Mouse (Mus musculus) hindbrain, postnatal 0 days (tissue): ENCODE measurements around the gene Smc6. TPM values are rescaled to one million over a fixed set of nuclear protein-coding genes. Genes with fewer than 3 reads are reported as not detected.

ENCODE experiments used
- ATAC-seq: fragments of 200-750 bp; cut with Nextera tagmentation; 2 replicates; pipeline ENCODE4 v1.8.0; 2017; ENCODE audit warnings: mild to moderate bottlenecking, moderate TSS enrichment, moderate library complexity
- DNase-seq: peaks from one replicate; pipeline ENCODE4 v3.0.0-alpha.2; 2015; ENCODE audit warnings: low spot score
- H3K27ac ChIP-seq: fragments of 300-500 bp; sonication (generic); 2 replicates; pipeline ENCODE4 v1.5.1; 2014; ENCODE audit warnings: mild to moderate bottlenecking
- H3K27me3 ChIP-seq: fragments of 300-500 bp; sonication (generic); 2 replicates; pipeline ENCODE4 v1.6.1; 2014; ENCODE audit warnings: low read length, mixed read lengths; ENCODE audit not compliant: insufficient read depth
- H3K36me3 ChIP-seq: fragments of 300-500 bp; sonication (generic); 2 replicates; pipeline ENCODE4 v1.6.1; 2014; ENCODE audit warnings: low read length, mixed read lengths; ENCODE audit not compliant: insufficient read depth
- H3K4me1 ChIP-seq: fragments of 300-500 bp; sonication (generic); 2 replicates; pipeline ENCODE4 v1.6.1; 2014; ENCODE audit warnings: antibody characterized with exemption, low read length, mixed read lengths; ENCODE audit not compliant: insufficient read depth
- H3K4me2 ChIP-seq: fragments of 300-500 bp; sonication (generic); 2 replicates; pipeline ENCODE4 v1.6.1; 2014; ENCODE audit warnings: low read depth, mild to moderate bottlenecking, low read length, moderate library complexity, mixed read lengths
- H3K4me3 ChIP-seq: fragments of 300-500 bp; sonication (generic); 2 replicates; pipeline ENCODE4 v1.5.1; 2014; ENCODE audit warnings: low read length
- H3K9ac ChIP-seq: fragments of 300-500 bp; sonication (generic); replicated peaks from 2 replicates; pipeline ENCODE4 v1.6.1; 2014; ENCODE audit warnings: mild to moderate bottlenecking, low read length, moderate library complexity, mixed read lengths
- H3K9me3 ChIP-seq: fragments of 300-500 bp; sonication (generic); 2 replicates; pipeline ENCODE4 v1.6.1; 2016; ENCODE audit warnings: low read length, mixed read lengths
- CTCF ChIP-seq: IDR thresholded peaks from 2 replicates; pipeline ENCODE4 v1.5.1; 2016; ENCODE audit warnings: antibody characterized with exemption, control low read depth, low read depth
- WGBS: fragments of 180-500 bp; shearing (Covaris S2); extraction: QIAGEN DNeasy Blood & Tissue Kit; methylation state at CpG from one replicate; pipeline ENCODE4 v1.1.7; 2014; 5-methylcytosine and 5-hydroxymethylcytosine counted together
- microRNA-seq, 2 experiments: library from miRNA; unstranded; fragments of <30 nt; microRNA quantifications; one replicate each; pipeline ENCODE4; 2016
- polyA plus RNA-seq: library from polyadenylated mRNA; unstranded; fragments of >200 nt; fragmentation: Nextera tagmentation; extraction: Ambion mirVana; gene quantifications from 2 replicates; pipeline ENCODE4 v1.2.1, GENCODE M21; 2015
- total RNA-seq: library from RNA; depleted of rRNA; stranded (reverse); fragments of >200 nt; gene quantifications from 2 replicates; pipeline ENCODE4 v1.2.3, GENCODE M21; 2014; rRNA removed

Smc6 gene
- total and polyA plus RNA-seq, 2 experiments from 2014 or later = 22.1 to 115 TPM

- no peak for DNase-seq
- H3K9me3 ChIP-seq = no peaks in the 10 kb centered on the region
- no peaks in the 10 kb centered on the region for H3K36me3 ChIP-seq
- H3K9ac ChIP-seq = no peak overlapping the region
- no peaks in the 10 kb centered on the region for H3K27me3 ChIP-seq
- no peak for ATAC-seq
- no peak overlapping the region for H3K4me3 ChIP-seq
- 0% methylated on average over 1 of the region's 1 CpGs for WGBS
- no peaks in the 10 kb centered on the region for H3K4me1 ChIP-seq
- TF ChIP-seq CTCF = no peak
- no peak overlapping the region for H3K27ac ChIP-seq
- H3K4me2 ChIP-seq = no peak overlapping the region
Observed at GRCm38 (mm10) chr12:11348423-11348822, 82.7 kb downstream of the Smc6 start.

GRCm38 (mm10) chr12:11349870-11350269 is 84.2 kb downstream of the Smc6 start:
- Histone ChIP-seq H3K27ac (no peak overlapping the region), H3K27me3 (no peaks in the 10 kb centered on the region), H3K36me3 (no peaks in the 10 kb centered on the region), H3K4me3 (no peak overlapping the region), H3K9me3 (no peaks in the 10 kb centered on the region), H3K4me2 (no peak overlapping the region), H3K4me1 (no peaks in the 10 kb centered on the region), H3K9ac (no peak overlapping the region)
- TF ChIP-seq CTCF = no peak
- no peak for ATAC-seq
- DNase-seq = no peak
- WGBS = 60% methylated on average over 5 of the region's 5 CpGs

- 33% methylated on average over 5 of the region's 5 CpGs for WGBS
- H3K4me3 ChIP-seq = no peak overlapping the region
- H3K4me2 ChIP-seq = no peak overlapping the region
- no peaks in the 10 kb centered on the region for H3K36me3 ChIP-seq
- DNase-seq (peak; percentile 92), ATAC-seq (peak; percentile 71)
- no peaks in the 10 kb centered on the region for H3K9me3 ChIP-seq
- H3K27ac ChIP-seq = no peak overlapping the region
- H3K4me1 ChIP-seq = no peaks in the 10 kb centered on the region
- peak; percentile 89 for TF ChIP-seq CTCF
- no peak overlapping the region for H3K9ac ChIP-seq
- H3K27me3 ChIP-seq = no peaks in the 10 kb centered on the region
Observed at GRCm38 (mm10) chr12:11350895-11351294, 85.2 kb downstream of the Smc6 start.

- no peak for ATAC-seq
- Histone ChIP-seq H3K9ac (no peak overlapping the region), H3K4me3 (no peak overlapping the region), H3K36me3 (no peaks in the 10 kb centered on the region), H3K27ac (no peak overlapping the region), H3K9me3 (no peaks in the 10 kb centered on the region), H3K4me1 (no peaks in the 10 kb centered on the region), H3K4me2 (no peak overlapping the region), H3K27me3 (no peaks in the 10 kb centered on the region)
- TF ChIP-seq CTCF = no peak
- no peak for DNase-seq
- WGBS = 73% methylated on average over 6 of the region's 6 CpGs
Observed at GRCm38 (mm10) chr12:11362435-11362834, 96.7 kb downstream of the Smc6 start.

- DNase-seq = no peak
- H3K4me2 ChIP-seq = no peak overlapping the region
Observed at GRCm38 (mm10) chr12:11364870-11365269, 99.2 kb downstream of the Smc6 start.

GRCm38 (mm10) chr12:11367099-11367765 is 101.5 kb downstream of the Smc6 start:
- WGBS = 68% methylated on average over 3 of the region's 3 CpGs
- DNase-seq (no peak), ATAC-seq (no peak)
- Histone ChIP-seq H3K4me2 (no peak overlapping the region), H3K27ac (no peak overlapping the region), H3K9me3 (no peaks in the 10 kb centered on the region), H3K27me3 (no peaks in the 10 kb centered on the region), H3K4me1 (no peaks in the 10 kb centered on the region), H3K9ac (no peak overlapping the region), H3K4me3 (no peak overlapping the region), H3K36me3 (no peaks in the 10 kb centered on the region)
- TF ChIP-seq CTCF = no peak

More at GRCm38 (mm10) chr12:11364870-11365269, 99.2 kb downstream of the Smc6 start:
- H3K9ac ChIP-seq = no peak overlapping the region
- no peak overlapping the region for H3K4me3 ChIP-seq
- no peaks in the 10 kb centered on the region for H3K36me3 ChIP-seq
- H3K9me3 ChIP-seq = no peaks in the 10 kb centered on the region
- H3K27me3 ChIP-seq = no peaks in the 10 kb centered on the region
- WGBS = 58% methylated on average over 6 of the region's 6 CpGs
- no peak overlapping the region for H3K27ac ChIP-seq
- no peaks in the 10 kb centered on the region for H3K4me1 ChIP-seq
- no peak for TF ChIP-seq CTCF
- no peak for ATAC-seq

Small RNA genes within 50 kb of the gene (microRNA-seq; reads per million reads assigned to microRNA genes)
- gene Mir7675 = 0.36 to 0.53 reads per million in 2 experiments

Other genes with a start within 250 kb of the Smc6 start
- 0.37 and 1.1 TPM in 2 replicates for gene Kcns3, start 114.8 kb upstream of the Smc6 start, total RNA-seq
- gene Kcns3, start 114.8 kb upstream of the Smc6 start, polyA plus RNA-seq = 1.1 TPM in 2 replicates
- gene Msgn1, start 56.9 kb upstream of the Smc6 start, total RNA-seq = not detected in 2 replicates
- gene Msgn1, start 56.9 kb upstream of the Smc6 start, polyA plus RNA-seq = not detected in 2 replicates
- 1.7 and 3.1 TPM in 2 replicates for gene Gen1, start 85 bp upstream of the Smc6 start, total RNA-seq
- gene Gen1, start 85 bp upstream of the Smc6 start, polyA plus RNA-seq = 1.0 and 2.2 TPM in 2 replicates
- gene Vsnl1, start 170.7 kb downstream of the Smc6 start, total RNA-seq = 154 and 182 TPM in 2 replicates
- 187 and 225 TPM in 2 replicates for gene Vsnl1, start 170.7 kb downstream of the Smc6 start, polyA plus RNA-seq
- gene Rad51ap2, start 190.2 kb downstream of the Smc6 start, total RNA-seq = 0.22 TPM in 1 of 2 replicates, not detected in the other
- gene Rad51ap2, start 190.2 kb downstream of the Smc6 start, polyA plus RNA-seq = 0.73 and 0.91 TPM in 2 replicates